Mouse (Mus musculus): Measurements from ENCODE around the gene Asb8. TPM values are rescaled to one million over a fixed set of nuclear protein-coding genes. Genes with fewer than 3 reads are reported as not detected.

Asb8 gene
- total RNA-seq, 2 experiments from 2014 or later, result 97.8 to 124 TPM

GRCm38 (mm10) chr15:98153625-98154024 lies 11.8 kb downstream of the Asb8 start:
- intact Hi-C loops (cut with DNase I), result loop anchor here (1.0 kb wide), 1 partner anchor 63 kb away; no protein-coding TSS in a partner anchor
- H3K27ac ChIP-seq, result peak overlapping the region; percentile 82
- peak; percentile 77 for TF ChIP-seq CTCF (IDR thresholded peaks at IDR 0.05)
- no peak overlapping the region for H3K4me3 ChIP-seq
- no peak for DNase-seq

- intact Hi-C loops (cut with DNase I), result loop anchor here (1.0 kb wide), 1 partner anchor 63 kb away; no protein-coding TSS in a partner anchor
- DNase-seq, result no peak
- no peak for TF ChIP-seq CTCF (IDR thresholded peaks at IDR 0.05)
- Histone ChIP-seq H3K4me3 (no peak overlapping the region), H3K27ac (peak overlapping the region; percentile 82)
These were observed 12.5 kb downstream of the Asb8 start for GRCm38 (mm10) chr15:98152916-98153315.

GRCm38 (mm10) chr15:98149166-98149602 lies 16.2 kb downstream of the Asb8 start:
- DNase-seq, result peak; percentile 77
- intact Hi-C loops (cut with DNase I), result loop anchor here (2.0 kb wide), 1 partner anchor 40 kb away; no protein-coding TSS in a partner anchor
- peak overlapping the region; percentile 95 for H3K27ac ChIP-seq
- peak overlapping the region; percentile 42 for H3K4me3 ChIP-seq
- TF ChIP-seq CTCF (IDR thresholded peaks at IDR 0.05), result no peak

GRCm38 (mm10) chr15:98148356-98148755 lies 17.1 kb downstream of the Asb8 start:
- no peak for TF ChIP-seq CTCF (IDR thresholded peaks at IDR 0.05)
- H3K27ac ChIP-seq, result peak overlapping the region; percentile 95
- intact Hi-C loops (cut with DNase I), result loop anchor here (2.0 kb wide), 1 partner anchor 40 kb away; no protein-coding TSS in a partner anchor
- no peak for DNase-seq
- no peak overlapping the region for H3K4me3 ChIP-seq

GRCm38 (mm10) chr15:98145559-98146181 lies 19.8 kb downstream of the Asb8 start:
- peak; percentile 97 for DNase-seq
- intact Hi-C loops (cut with DNase I), result loop anchor here (1.0 kb wide), 1 partner anchor 31 kb away; no protein-coding TSS in a partner anchor
- Histone ChIP-seq H3K27ac (peak overlapping the region; percentile 99), H3K4me3 (peak overlapping the region; percentile 88)
- TF ChIP-seq CTCF (IDR thresholded peaks at IDR 0.05), result no peak

GRCm38 (mm10) chr15:98144861-98145507 lies 20.4 kb downstream of the Asb8 start:
- H3K4me3 ChIP-seq, result peak overlapping the region; percentile 88
- intact Hi-C loops (cut with DNase I), result loop anchor here (1.0 kb wide), 1 partner anchor 31 kb away; no protein-coding TSS in a partner anchor
- H3K27ac ChIP-seq, result peak overlapping the region; percentile 99
- no peak for TF ChIP-seq CTCF (IDR thresholded peaks at IDR 0.05)
- peak; percentile 75 for DNase-seq

- Histone ChIP-seq H3K4me3 (peak overlapping the region; percentile 9; the same call in 1 of the 2 replicates), H3K27ac (peak overlapping the region; percentile 86; the same call in 1 of the 2 replicates)
- no peak for DNase-seq
- intact Hi-C loops (cut with DNase I), result no loop called here
- no peak for TF ChIP-seq CTCF (IDR thresholded peaks at IDR 0.05)
These were observed 22.9 kb downstream of the Asb8 start for GRCm38 (mm10) chr15:98142515-98142914.

- no peak for TF ChIP-seq CTCF (IDR thresholded peaks at IDR 0.05)
- H3K4me3 ChIP-seq, result peak overlapping the region; percentile 38
- intact Hi-C loops (cut with DNase I), result no loop called here
These were observed 24.6 kb downstream of the Asb8 start for GRCm38 (mm10) chr15:98140809-98141208.

GRCm38 (mm10) chr15:98139763-98140162 lies 25.7 kb downstream of the Asb8 start:
- no peak for TF ChIP-seq CTCF (IDR thresholded peaks at IDR 0.05)
- intact Hi-C loops (cut with DNase I), result no loop called here
- Histone ChIP-seq H3K27ac (peak overlapping the region; percentile 86), H3K4me3 (no peak overlapping the region)
- DNase-seq, result no peak

More at GRCm38 (mm10) chr15:98140809-98141208, 24.6 kb downstream of the Asb8 start:
- peak overlapping the region; percentile 86 for H3K27ac ChIP-seq
- DNase-seq, result peak; percentile 50

GRCm38 (mm10) chr15:98136871-98137270 lies 28.6 kb downstream of the Asb8 start:
- Histone ChIP-seq H3K4me3 (no peak overlapping the region), H3K27ac (no peak overlapping the region)
- intact Hi-C loops (cut with DNase I), result no loop called here
- DNase-seq, result peak; percentile 20
- no peak for TF ChIP-seq CTCF (IDR thresholded peaks at IDR 0.05)

GRCm38 (mm10) chr15:98135671-98136070 lies 29.8 kb downstream of the Asb8 start:
- DNase-seq, result peak; percentile 27
- no peak for TF ChIP-seq CTCF (IDR thresholded peaks at IDR 0.05)
- intact Hi-C loops (cut with DNase I), result no loop called here
- H3K27ac ChIP-seq, result peak overlapping the region; percentile 87
- no peak overlapping the region for H3K4me3 ChIP-seq

- no peak for DNase-seq
- no peak for TF ChIP-seq CTCF (IDR thresholded peaks at IDR 0.05)
- intact Hi-C loops (cut with DNase I), result no loop called here
- H3K4me3 ChIP-seq, result no peak overlapping the region
- H3K27ac ChIP-seq, result peak overlapping the region; percentile 87
These were observed 30.8 kb downstream of the Asb8 start for GRCm38 (mm10) chr15:98134666-98135065.

- Histone ChIP-seq H3K4me3 (no peak overlapping the region), H3K27ac (peak overlapping the region; percentile 87)
- TF ChIP-seq CTCF (IDR thresholded peaks at IDR 0.05), result no peak
- intact Hi-C loops (cut with DNase I), result no loop called here
- no peak for DNase-seq
These were observed 31.4 kb downstream of the Asb8 start for GRCm38 (mm10) chr15:98134034-98134433.
